ENCODE assay signal across 11 mouse cellular contexts in genomic region chr1:165818145-165818860, GRCm38 (mm10). TPM values are rescaled to one million over a fixed set of nuclear protein-coding genes. Genes with fewer than 3 reads are reported as not detected.
A peak's percentile ranks its signal among the peaks of the same experiment; 100 is the strongest.
DNase-seq lines count a peak whose midpoint lies in the region; ATAC-seq and TF ChIP-seq lines count a peak whose summit lies in the region.
"Had no signal": no experiment of that assay in that cellular context is flagged by ENCODE, and none has a peak within 500 bp of the region (broad histone marks: within the 10 kb centered on the region; RNA-seq: fewer than 3 reads in every experiment).

No protein-coding gene starts in this region.

- no peak overlapping the region for H3K4me3 ChIP-seq in forebrain, postnatal 0 days (ENCODE audit: low read depth, low read length)
- H3K4me3 ChIP-seq in forebrain, embryonic 14.5 days (ENCODE audit: low read depth, low read length), result no peak overlapping the region

- no peak overlapping the region for H3K4me2 ChIP-seq in forebrain, postnatal 0 days (ENCODE audit: low read depth)
- H3K4me2 ChIP-seq in forebrain, embryonic 14.5 days (ENCODE audit: low read length), result no peak overlapping the region

- no peaks in the 10 kb centered on the region for H3K36me3 ChIP-seq in forebrain, postnatal 0 days (ENCODE audit: insufficient read depth)
- no peaks in the 10 kb centered on the region for H3K36me3 ChIP-seq in forebrain, embryonic 14.5 days (ENCODE audit: control insufficient read depth, insufficient read depth, low read length)

- DNase-seq in forebrain, postnatal 0 days, result no peak
- DNase-seq in forebrain, embryonic 14.5 days (ENCODE audit: low spot score), result no peak
- DNase-seq in spleen, adult 12 weeks (ENCODE audit: low spot score), result peak; percentile 44
- no peak for DNase-seq in spleen, adult 18-20 months
- DNase-seq in yolk sac, embryonic 10.5 days (ENCODE audit: low spot score), result peak; percentile 58
- no peak for DNase-seq in urinary bladder, postnatal 36 days (ENCODE audit: low spot score in 2 of 2)
- no peak for DNase-seq in right cerebral cortex, adult 18-20 months
- DNase-seq: B cell, adult 2 months; cerebellum, adult 18-20 months; kidney, adult 8-10 months had no signal

- TF ChIP-seq CTCF in forebrain, postnatal 0 days (IDR thresholded peaks at IDR 0.05; ENCODE audit: low read depth), result no peak

- no peak overlapping the region for H3K9ac ChIP-seq in forebrain, postnatal 0 days
- no peak overlapping the region for H3K9ac ChIP-seq in forebrain, embryonic 14.5 days (ENCODE audit: low read length)

- H3K27me3 ChIP-seq in forebrain, postnatal 0 days (ENCODE audit: insufficient read depth, low read length), result no peaks in the 10 kb centered on the region; the same call in 1 of the 2 replicates
- H3K27me3 ChIP-seq in forebrain, embryonic 14.5 days (replicated peaks; ENCODE audit: control insufficient read depth, insufficient read depth, low read length), result peaks cover 35% of the 10 kb centered on the region

- peaks cover 9% of the 10 kb centered on the region for H3K4me1 ChIP-seq in forebrain, postnatal 0 days (ENCODE audit: insufficient read depth)
- peaks cover 22% of the 10 kb centered on the region for H3K4me1 ChIP-seq in forebrain, embryonic 14.5 days (ENCODE audit: control insufficient read depth, insufficient read depth, low read length)

- ATAC-seq in forebrain, postnatal 0 days, result peak; percentile 28; the same call in 1 of the 2 replicates
- ATAC-seq in forebrain, embryonic 14.5 days, result no peak; the same call in 1 of the 2 replicates
- peak; percentile 52 for ATAC-seq in megakaryocyte, adult 5-6 weeks (ENCODE audit: poor library complexity, severe bottlenecking)

- 47% methylated on average over 8 of the region's 8 CpGs for WGBS in forebrain, postnatal 0 days
- WGBS in forebrain, embryonic 14.5 days, result 34% methylated on average over 8 of the region's 8 CpGs

- H3K9me3 ChIP-seq in forebrain, postnatal 0 days (ENCODE audit: low read length), result no peaks in the 10 kb centered on the region
- H3K9me3 ChIP-seq in forebrain, embryonic 14.5 days (replicated peaks; ENCODE audit: control insufficient read depth, low read length), result no peaks in the 10 kb centered on the region

- no peak overlapping the region for H3K27ac ChIP-seq in forebrain, postnatal 0 days (ENCODE audit: low read depth, low read length)
- no peak overlapping the region for H3K27ac ChIP-seq in forebrain, embryonic 14.5 days (ENCODE audit: low read depth, low read length)

RNA-seq across cellular contexts. Expression of gene Cd247, which starts 29.8 kb away (rescaled TPM):
- 0.14 TPM in 1 of 2 replicates, not detected in the other for total RNA-seq in forebrain, postnatal 0 days (2014; rRNA removed)
- 0.28 and 0.67 TPM in 2 replicates for polyA plus RNA-seq in forebrain, postnatal 0 days (2015; fragmentation: Nextera tagmentation; extraction: Ambion mirVana)
- polyA plus RNA-seq in forebrain, embryonic 14.5 days (2014; fragmentation: Nextera tagmentation; extraction: Ambion mirVana), result 0.97 and 1.6 TPM in 2 replicates
- 1.1 and 2.8 TPM in 2 replicates for total RNA-seq in megakaryocyte, adult 5-6 weeks (2015)
- total RNA-seq in megakaryocyte, adult 5-6 weeks (2017), result 2.1 and 3.7 TPM in 2 replicates

RNA-seq across cellular contexts. Expression of gene Creg1, which starts 54.8 kb away (rescaled TPM):
- 20.0 and 22.7 TPM in 2 replicates for total RNA-seq in forebrain, postnatal 0 days (2014; rRNA removed)
- polyA plus RNA-seq in forebrain, postnatal 0 days (2015; fragmentation: Nextera tagmentation; extraction: Ambion mirVana), result 34.7 and 42.3 TPM in 2 replicates
- polyA plus RNA-seq in forebrain, embryonic 14.5 days (2014; fragmentation: Nextera tagmentation; extraction: Ambion mirVana), result 26.0 and 28.8 TPM in 2 replicates
- total RNA-seq in megakaryocyte, adult 5-6 weeks (2015), result 263 and 307 TPM in 2 replicates
- total RNA-seq in megakaryocyte, adult 5-6 weeks (2017), result 140 and 147 TPM in 2 replicates

Comparison
In these comparisons a context has a peak if more than half of its experiments do, and no peak if none do; other contexts are left out.
1. DNase-seq: peak in spleen, adult 12 weeks (single experiment) and yolk sac, embryonic 10.5 days (single experiment); none in forebrain, postnatal 0 days (single experiment), forebrain, embryonic 14.5 days (single experiment), spleen, adult 18-20 months (0 of 2), urinary bladder, postnatal 36 days (0 of 2) and right cerebral cortex, adult 18-20 months (single experiment).